Mouse (Mus musculus): ENCODE data around the gene Hunk.

Hunk gene

DNA sequence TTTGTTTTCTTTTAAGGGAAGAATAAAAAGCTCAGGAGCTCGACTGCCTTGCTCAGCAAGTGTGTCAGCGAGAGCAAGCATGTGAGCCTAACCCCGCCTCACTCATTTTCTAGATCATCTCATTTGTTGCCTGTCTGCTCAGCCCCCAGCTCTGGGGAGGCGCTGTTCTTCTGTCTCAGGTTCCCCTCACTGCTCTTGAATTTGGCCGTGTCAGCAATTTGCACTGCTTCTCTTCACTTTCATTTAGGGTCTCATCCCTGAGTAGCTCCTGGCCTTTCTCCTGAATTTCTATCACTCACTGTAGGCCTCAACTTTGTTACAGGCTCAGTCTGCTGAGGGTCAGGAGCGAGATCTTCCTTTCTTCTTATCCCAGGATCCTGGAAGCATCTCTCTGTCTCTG, 53.7 kb downstream of the Hunk start:
- DNase-seq (ENCODE audit: low spot score): no peak

DNA sequence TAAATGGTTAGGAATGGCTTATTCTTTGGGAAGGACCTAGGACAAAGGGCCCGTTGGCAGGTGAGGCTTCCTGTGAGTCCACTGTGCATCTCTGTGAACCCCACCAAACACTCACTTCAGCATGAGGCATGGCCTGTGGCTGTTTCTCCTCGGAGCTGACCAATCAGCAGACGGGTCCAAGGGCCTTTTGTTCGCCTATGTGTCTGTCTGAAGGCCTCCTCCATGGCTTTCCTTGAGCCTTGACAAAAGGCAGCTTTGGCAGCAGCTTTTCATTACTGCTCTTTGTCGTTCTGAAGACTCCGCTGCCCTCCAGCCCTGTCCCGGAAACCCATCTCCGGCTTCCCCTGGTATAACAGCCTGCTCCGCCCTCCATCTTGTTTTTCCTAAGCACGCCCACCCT, 54.8 kb downstream of the Hunk start:
- DNase-seq (ENCODE audit: low spot score): no peak

DNA sequence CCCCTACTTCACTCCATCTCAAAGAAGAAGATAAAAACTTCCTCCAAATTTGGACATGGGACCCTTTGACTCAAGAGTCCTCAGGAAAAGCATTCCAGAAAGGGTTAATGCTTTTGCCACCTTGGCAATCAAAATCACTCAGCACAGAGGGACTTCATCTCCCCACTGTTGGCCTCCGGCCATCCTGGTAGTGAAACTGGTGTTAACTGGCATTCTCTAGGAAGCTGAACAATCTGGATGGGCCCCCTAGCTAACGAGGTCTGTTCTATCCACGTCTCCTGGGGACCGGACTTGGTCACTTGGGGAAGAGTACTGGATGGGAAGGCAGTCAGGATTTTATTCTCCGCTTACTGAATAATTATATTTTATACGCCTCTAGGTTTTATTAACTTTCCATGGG, 57.2 kb downstream of the Hunk start:
- DNase-seq (ENCODE audit: low spot score): no peak

DNA sequence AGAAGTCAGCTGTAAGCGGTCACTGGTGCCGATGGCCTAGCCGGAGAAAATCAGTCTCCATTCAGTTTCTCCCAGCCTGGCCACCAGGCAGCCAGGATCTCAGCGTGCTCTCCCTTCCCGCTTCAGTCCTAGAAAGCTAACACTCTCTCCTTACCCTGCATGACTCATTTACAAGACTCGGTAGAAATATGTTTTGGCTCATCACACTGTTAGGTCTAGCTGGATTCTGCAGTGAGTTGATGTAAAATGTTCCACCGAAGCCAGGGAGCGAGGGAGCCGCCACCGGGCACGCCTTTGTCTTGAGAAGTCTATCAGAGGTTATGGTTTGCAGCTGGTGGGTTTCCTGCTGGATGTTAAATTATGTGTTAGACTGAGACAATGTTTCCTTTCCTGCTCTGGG, 67.4 kb downstream of the Hunk start:
- DNase-seq (ENCODE audit: low spot score): peak; percentile 27

DNA sequence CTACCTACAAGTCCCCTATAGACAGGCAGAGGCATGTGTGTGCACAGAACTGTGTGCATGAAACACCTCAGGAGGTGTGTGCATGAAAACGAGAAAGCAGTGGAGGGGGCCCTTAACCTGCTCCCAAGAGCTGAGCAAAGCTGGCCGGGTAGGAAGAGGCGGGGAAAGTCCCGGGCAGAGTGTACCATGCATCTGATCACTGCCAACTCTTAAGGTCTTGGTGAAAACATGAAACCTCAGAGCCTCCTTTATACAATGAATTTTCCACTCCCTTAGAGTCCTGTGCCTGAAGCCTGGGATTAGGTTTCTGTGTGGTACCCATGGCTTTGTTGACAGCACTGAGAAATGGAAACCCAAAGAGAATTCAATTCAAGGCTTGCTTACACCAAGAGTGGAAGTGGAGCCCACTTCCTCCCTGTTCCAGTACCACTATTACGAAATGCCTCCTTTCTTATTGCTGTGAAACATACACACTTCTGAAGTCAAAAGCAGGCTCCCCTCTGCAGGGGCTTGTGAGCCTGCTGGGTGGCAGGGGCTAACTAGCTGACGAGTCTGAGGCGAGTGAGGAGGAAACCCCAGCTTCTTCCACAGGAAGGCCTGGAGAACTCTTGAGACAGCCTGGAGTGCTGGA, 70.8 kb downstream of the Hunk start:
- DNase-seq (ENCODE audit: low spot score): no peak

DNA sequence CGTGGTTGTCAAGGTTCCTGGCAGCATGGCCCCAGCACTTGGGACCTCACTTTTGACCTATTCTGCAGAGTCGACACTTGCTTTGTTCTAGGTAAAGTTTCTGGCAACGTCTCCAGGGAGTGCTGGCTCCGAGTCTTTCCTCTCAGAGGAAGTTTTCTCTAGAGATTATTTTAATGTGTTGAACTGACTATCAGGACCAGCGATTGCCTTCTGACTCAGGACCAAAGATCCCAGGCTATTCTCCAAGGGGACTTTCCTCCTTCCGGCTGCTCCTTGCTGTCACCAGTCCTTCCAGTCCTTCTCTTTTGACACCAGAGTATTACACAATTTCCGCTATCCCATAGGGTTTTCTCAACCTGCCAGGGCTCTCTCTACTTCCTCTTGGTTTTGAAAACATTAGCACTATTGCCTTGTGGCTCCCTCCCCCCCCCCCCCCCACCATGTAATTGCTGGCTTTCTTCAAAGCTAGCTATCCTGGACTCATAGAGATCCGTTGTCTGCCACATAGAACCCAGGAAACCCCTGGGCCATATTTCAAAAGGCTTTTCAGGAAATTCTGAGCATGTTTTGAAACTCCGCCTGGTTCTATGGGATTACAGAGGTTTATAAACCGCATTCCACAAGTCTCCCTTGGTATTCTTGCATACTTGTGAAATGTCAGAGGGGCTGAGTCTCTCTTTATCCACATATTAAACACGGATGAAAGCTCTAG, 73.2 kb downstream of the Hunk start:
- no peak for DNase-seq (ENCODE audit: low spot score)

DNA sequence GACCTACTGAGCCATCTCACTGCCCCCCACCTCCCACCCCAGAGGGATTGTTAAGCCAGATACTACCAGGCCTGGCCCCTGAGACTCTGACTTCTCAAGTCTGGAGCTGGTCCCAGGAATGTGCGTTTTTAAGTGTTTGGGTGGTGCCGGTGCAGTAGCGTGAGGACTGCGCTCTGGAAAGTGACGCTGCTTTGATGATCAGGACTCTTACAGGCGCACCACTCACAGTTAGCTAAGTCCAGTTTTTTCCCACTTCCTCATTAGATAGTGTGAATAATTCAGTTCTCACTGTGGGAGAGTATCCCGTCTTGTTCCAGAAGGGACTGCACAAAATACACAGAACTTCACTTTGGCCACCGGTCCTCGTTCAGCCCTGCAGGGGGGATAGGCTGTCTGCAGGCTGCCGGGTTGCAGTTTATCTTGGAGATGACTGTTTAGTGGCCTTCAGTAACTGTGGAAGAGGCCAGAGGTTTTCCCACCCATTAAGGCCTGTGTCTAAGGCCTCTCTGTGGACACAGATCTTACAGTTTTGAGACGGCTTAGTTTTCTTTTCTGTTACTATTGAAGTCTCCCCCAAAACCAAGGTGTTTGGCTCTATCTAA, 75.6 kb downstream of the Hunk start:
- DNase-seq (ENCODE audit: low spot score): no peak

DNA sequence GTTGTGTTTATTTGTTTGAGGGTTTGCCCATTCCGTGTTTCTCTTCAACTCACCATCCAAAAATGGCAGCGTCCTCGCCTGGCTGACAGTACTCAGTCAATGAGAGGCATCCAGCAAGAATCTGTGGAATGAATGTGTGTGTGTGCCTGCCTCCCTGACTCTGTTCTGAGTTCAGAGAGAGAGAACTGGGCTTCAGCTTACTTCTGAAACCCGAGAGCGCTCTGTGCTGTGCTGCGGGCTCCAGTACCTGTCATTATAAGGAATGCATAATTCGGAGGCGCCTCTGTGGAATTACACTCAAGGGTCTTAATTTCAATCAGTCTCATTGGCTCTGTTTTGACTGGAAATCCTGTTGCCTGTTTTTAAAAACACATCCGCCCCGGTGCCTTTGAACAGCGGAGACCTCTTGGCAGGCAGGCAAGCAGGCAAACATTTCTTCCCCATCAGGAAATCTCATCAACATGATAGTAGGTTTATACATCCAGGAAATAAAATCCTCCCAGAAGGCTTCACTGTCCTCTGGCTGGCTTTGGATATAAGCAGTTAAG, 77.0 kb downstream of the Hunk start:
- no peak for DNase-seq (ENCODE audit: low spot score)

DNA sequence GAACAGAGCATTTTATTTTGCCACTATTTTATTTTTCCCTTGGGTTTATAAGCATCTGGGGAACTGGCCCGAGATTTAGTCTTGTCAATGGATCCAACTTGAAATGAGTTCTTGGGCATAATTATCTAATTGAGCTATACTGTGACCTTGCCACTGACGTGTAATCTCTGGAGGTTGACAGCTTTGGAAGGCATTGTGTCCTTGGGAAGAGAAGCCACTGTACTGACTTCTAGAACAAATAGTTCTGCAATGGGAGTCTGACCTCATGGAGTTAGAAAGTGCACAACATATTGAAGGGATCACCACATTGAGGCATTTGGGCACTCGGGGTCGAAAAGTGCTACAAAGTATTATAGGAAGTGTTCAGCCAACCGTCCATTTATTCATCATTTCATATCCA, 79.3 kb downstream of the Hunk start:
- DNase-seq (ENCODE audit: low spot score): no peak

DNA sequence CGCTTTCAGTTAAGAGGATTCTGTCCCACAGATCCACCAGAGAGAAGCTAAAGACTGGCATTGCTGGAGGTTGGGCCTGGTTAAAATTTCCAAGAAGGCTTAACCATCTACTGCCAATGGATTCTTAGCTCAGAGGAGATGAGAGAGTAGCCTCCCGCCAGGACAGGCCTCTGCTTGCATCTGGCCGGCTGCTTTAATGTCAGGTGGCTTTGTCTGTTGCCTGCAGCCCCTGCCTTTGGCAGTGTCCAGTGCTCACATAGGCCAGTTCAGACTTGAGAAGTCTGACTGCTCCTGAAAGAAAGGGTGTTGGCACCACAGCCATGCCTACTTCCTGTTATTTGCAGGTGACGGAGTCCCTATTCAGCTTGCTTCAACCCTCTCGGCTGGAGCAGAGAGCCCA, 82.5 kb downstream of the Hunk start:
- DNase-seq (ENCODE audit: low spot score): no peak

DNA sequence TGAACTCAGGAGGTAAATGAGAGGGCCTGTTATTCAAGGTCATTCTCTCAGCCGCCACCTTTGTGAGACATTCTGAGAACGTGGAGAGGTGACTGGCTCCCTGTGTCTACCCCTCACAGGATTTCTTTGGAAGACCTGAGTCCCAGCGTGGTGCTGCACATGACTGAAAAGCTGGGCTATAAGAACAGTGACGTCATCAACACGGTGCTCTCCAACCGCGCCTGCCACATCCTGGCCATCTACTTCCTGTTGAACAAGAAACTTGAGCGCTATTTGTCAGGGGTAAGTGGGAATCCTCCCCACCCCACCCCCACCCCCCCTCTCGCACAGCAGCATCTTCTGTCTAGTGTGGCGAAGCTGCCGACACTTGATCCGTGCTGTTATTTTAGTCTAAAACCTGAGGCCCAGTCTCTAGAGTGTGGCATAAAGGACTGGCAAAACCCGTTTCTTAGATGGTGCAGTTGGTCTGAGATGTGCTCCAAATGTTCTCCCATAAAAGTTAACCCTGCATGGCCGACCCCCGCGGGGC, 90.0 kb downstream of the Hunk start:
- no peak for DNase-seq (ENCODE audit: low spot score)

DNA sequence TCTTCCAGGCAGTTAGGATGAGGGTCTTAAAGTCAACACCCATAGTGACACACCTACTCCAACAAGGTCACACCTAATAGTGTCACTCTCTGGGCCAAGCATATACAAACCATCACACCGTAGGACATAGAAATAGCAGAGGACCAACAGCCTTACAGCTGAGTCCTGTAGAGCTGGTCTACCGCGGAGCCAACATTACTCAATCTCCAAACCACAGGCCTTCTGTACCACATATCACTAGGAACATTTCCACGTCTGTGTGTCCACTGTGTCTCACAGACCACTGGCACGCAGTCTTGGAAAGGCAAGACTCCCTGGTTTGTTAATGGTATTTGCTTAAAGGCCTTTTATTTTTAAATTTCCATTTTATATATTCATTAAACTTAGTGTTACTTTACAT, 95.8 kb downstream of the Hunk start:
- no peak for DNase-seq (ENCODE audit: low spot score)

DNA sequence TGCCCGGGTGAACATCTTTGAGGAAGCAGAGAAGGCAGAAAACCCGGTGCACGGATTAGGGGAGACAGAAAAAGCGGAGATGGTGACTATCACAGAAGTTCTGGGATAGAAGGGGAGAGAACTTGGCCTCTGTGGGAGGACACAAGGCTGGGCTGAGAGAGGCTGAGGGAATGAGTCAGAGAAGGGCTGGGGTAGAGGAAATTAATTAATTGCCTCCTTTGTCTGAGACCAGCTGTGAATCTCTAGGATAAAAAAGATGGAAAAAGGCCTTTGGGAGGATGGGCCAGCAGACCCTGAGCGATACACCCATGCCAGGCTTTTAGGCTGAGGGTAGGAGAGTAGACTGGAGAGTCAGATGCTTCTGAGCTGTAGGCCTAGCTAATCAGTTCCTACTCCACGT, 97.5 kb downstream of the Hunk start:
- no peak for DNase-seq (ENCODE audit: low spot score)

DNA sequence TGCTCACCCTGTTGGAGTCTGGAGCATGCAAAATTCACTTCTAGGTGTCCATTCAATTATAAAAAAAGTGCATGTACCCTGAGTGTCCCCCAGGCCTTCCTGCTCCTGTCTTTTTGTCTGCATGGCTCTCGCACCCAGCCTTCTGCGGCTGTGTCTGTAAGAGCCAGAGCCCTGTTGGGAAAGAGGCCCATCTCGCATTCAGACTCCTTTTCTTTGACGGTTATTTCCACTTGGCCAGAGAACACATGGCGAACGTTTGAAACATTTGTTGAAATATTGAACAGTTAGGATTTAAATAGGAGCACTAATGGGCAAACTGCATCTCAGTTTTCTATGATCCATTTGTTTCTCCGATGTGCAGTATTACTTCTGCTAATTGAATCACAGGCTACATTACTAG, 99.3 kb downstream of the Hunk start:
- DNase-seq (ENCODE audit: low spot score): no peak

DNA sequence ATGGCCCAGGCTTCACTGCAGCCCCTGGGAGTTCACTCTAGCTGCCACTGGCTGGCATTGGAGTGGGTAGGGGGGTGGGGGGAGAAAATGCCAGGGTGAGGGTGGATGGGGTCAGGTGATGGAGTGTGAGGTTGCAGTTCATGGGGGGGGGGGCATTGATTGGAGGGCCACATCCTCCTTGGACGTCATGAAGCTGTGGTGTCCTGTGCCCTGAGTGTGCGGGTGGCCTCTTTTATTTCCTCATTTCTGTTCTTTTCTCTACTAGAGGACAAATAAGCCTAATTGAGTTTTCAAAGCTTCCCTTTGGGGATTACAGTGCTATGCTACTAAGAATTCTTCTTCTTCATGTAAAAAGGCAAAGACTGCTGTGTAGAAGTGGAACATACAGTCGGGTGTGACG, 99.8 kb downstream of the Hunk start:
- no peak for DNase-seq (ENCODE audit: low spot score)

DNA sequence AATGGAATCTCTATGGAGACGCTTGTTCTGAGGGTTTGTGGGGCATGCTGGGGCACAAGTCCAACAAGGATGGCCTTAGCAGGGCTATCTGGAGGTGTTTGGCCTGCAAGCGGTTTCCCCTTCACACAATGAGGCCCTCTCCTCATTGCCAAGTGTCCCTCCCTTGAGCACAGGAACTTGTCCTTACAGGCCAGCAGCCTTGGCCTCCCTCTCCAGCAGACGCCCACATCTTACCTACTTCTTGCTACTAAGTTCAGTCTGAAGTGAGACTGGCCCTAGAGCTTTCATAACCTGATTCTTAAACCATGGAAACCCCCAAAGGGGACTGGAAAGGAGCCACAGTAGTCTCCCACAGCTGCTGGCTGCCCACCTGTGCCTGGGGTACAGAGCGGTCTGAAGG, 104.3 kb downstream of the Hunk start:
- no peak for DNase-seq (ENCODE audit: low spot score)

DNA sequence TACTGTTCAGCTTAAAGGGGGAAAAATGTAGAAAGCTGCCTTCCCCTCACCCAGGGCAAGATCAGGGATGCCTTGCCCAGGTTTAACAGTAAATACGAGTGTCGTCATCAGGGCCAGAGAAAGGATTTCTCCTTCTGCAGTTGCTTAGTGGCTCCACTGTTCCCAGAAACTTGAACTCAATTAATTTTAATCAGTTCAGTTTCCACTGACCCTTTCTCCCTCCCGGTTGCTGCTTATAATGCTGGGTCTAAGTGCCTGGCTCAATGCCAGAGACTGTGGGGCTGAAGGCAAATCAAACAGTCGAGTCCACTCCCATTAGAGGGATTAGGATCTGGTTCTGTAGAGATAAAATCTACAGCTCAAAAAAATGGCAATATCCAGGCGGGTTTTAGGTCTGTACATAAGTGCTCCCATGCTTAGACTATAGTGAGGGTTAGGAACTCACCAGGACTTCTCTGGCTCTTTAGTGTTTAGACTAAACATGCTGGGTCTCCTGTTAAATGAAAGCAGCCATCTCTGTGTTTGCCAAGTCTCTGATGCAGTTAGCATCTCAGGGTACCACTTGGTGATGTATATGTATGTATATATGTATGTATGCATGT, 106.2 kb downstream of the Hunk start:
- no peak for DNase-seq (ENCODE audit: low spot score)

DNA sequence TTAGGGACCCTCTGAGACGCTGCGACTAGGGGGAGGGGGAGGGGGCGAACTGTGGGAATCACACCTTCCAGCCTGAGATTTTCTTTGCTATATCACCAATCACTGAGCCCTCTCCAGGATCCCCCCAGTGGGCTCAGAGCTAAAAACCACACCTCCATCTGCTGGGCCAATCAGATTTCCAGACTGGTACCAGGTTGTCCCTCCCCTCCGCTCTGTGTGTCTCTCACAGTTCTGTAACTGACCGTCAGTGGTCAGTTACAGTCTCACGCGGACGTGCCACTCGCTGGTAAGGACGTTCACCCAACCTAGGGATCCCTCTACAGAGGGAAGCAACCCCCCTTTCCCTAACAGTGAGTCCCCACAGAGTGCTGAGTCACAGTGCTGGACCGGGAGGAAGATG, 111.1 kb downstream of the Hunk start:
- DNase-seq (ENCODE audit: low spot score): no peak

DNA sequence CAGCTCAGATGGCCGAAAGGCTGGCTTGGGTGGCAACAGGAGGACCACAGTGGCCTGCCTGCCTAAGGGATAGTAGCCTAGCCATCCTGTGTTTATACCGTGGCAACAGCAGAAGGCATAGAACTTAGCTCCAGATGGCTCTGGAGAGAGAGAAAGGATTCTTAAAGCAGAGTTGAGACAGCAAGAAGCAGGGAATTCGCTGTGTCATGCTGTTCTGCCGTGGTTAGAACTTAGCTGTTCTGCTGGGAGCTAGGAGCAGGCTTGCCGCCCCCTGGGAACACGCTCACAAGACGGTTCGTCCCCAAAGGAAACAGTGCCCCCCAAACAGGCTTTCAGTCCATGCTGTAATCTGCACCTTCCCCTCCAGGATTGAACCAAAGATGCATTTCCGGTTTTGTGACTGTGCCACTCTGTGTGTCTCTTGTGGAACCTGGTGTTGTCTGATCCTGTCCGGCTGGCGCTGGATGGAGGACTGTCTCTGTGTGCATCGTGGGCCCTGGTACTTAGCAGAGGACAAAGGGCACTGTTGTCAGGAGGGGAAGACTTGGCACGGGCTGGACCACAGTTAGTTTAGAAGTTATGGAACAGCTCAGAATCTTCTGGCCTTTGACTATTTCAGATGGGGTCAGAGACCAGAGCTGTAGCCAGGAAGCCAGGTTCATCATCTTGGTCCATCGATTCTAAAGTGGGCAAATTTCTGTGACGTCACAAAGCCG, 112.1 kb downstream of the Hunk start:
- no peak for DNase-seq (ENCODE audit: low spot score)

DNA sequence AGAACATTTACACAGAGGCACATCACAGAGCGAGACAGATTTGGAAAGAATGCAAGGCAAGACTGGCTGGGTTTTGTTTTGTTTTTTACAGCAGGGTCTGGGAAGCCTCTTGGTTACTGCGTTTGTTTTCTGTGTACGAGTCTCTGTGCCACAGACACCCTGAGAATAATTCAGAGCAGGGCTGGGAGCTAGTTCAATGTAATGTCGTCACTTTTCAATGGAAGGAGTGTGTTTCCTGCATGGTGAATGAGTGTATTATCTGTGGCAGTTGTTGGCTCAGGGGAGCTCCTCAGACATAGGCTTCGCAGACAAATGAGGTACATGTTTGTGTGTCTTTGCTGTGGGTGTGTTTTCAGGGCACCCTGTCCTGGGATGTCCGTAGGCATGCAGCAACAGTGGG, 115.0 kb downstream of the Hunk start:
- no peak for DNase-seq (ENCODE audit: low spot score)

DNA sequence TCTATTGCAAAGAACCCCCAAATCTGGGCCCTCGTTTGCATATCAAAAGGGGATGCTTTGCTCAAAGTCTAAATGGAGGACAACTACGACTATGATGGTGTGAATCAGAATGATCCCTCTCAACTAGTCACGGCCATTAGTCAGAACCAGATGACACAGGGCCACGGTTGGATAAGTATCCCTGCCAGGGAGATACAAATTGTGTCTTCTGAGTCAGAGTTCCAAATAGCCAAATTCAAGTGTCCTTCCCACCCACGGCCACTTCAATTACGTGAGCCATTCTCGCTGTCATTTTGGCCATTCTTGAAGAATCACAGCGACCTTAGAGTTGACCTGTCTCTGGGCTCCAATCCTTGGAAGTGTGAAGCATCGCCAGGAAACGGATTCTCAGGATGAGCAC, 119.4 kb downstream of the Hunk start:
- no peak for DNase-seq (ENCODE audit: low spot score)

DNA sequence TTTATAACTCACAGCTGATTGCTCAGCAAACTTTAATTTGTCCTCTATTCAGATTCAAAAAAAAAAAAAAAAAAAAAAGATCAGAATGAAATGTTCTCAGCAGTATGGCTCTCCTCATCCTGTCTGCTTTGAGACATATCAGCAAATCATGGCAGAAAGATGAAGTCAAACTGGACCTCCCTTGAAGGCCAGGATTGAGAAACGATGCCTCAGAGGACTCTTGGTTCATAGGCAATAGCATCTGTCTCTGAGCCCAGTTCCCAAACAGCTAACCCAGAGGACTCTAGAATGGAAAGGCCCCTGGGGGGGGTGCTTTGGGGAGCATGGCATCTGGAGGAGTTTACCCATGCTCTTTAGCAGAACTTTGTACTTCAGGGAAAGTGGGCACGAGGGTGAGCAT, 119.9 kb downstream of the Hunk start:
- no peak for DNase-seq (ENCODE audit: low spot score)
